Mouse (Mus musculus) midbrain, embryonic 15.5 days (tissue): ENCODE data around the gene Klhdc9. TPM values are rescaled to one million over a fixed set of nuclear protein-coding genes. Genes with fewer than 3 reads are reported as not detected.
"Not testable (repeated sequence)": the region's sequence is repeated elsewhere in the genome, so short reads cannot be mapped to it uniquely, and the experiment has no call there.

Source experiments
- ATAC-seq: fragments of 200-750 bp; cut with Nextera tagmentation; replicated peaks from 2 replicates; pipeline ENCODE4 v1.8.0; 2017; ENCODE audit warnings: moderate TSS enrichment
- H3K27ac ChIP-seq: fragments of 300-500 bp; sonication (generic); 2 replicates; pipeline ENCODE4 v1.5.1; 2015; ENCODE audit warnings: mild to moderate bottlenecking, inconsistent platforms
- H3K27me3 ChIP-seq: fragments of 300-500 bp; sonication (generic); replicated peaks from 2 replicates; pipeline ENCODE4 v1.6.1; 2015; ENCODE audit warnings: inconsistent platforms
- H3K36me3 ChIP-seq: fragments of 300-500 bp; sonication (generic); replicated peaks from 2 replicates; pipeline ENCODE4 v1.6.1; 2015; ENCODE audit warnings: inconsistent platforms
- H3K4me1 ChIP-seq: fragments of 300-500 bp; sonication (generic); 2 replicates; pipeline ENCODE4 v1.6.1; 2015; ENCODE audit warnings: inconsistent platforms
- H3K4me2 ChIP-seq: fragments of 300-500 bp; sonication (generic); 2 replicates; pipeline ENCODE4 v1.6.1; 2015; ENCODE audit warnings: inconsistent platforms, mild to moderate bottlenecking, moderate library complexity
- H3K4me3 ChIP-seq: fragments of 300-500 bp; sonication (generic); 2 replicates; pipeline ENCODE4 v1.5.1; 2015; ENCODE audit warnings: mild to moderate bottlenecking, inconsistent platforms
- H3K9ac ChIP-seq: fragments of 300-500 bp; sonication (generic); 2 replicates; pipeline ENCODE4 v1.6.1; 2015; ENCODE audit warnings: mild to moderate bottlenecking, inconsistent platforms
- H3K9me3 ChIP-seq: fragments of 300-500 bp; sonication (generic); 2 replicates; pipeline ENCODE4 v1.6.1; 2016; ENCODE audit warnings: inconsistent platforms
- WGBS: fragments of 180-500 bp; shearing (Covaris S2); methylation state at CpG from one replicate; pipeline ENCODE4 v1.1.7; 2015; ENCODE audit warnings: mixed read lengths; 5-methylcytosine and 5-hydroxymethylcytosine counted together
- polyA plus RNA-seq: library from polyadenylated mRNA; unstranded; fragments of >200 nt; fragmentation: Nextera tagmentation; extraction: Ambion mirVana; gene quantifications from 2 replicates; pipeline ENCODE4 v1.2.1, GENCODE M21; 2015

Klhdc9 gene
- polyA plus RNA-seq, 1 experiment from 2014 or later, result 4.5 TPM

DNA sequence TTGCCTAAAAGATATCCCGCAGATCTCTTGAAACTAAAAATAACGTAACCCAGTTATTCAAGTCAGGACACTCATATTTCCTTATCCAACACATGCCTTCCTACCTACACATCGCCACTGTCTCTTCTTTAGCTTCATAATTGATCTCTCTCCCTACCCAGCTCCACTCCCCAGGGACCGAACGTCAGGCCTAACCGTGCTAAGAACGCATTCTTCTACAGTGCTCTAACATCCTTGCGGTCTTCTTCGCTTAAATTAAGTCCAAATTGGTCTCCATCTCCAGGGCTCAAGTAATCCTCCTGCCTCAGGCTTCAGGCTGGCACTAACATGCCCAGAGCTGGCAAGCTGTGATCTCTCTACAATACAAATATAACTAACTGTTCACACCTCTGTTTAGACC is 32.4 kb downstream of the Klhdc9 start:
- H3K9ac ChIP-seq, result peak overlapping the region; percentile 95
- H3K27ac ChIP-seq, result peak overlapping the region; percentile 99
- H3K4me1 ChIP-seq, result peaks cover 53% of the 10 kb centered on the region
- ATAC-seq, result no peak; the same call in 1 of the 2 replicates
- peak overlapping the region; percentile 64 for H3K4me2 ChIP-seq
- no peaks in the 10 kb centered on the region for H3K9me3 ChIP-seq
- H3K36me3 ChIP-seq, result no peaks in the 10 kb centered on the region
- H3K27me3 ChIP-seq, result no peaks in the 10 kb centered on the region
- H3K4me3 ChIP-seq, result peak overlapping the region; percentile 93
- WGBS, result 37% methylated on average over 9 of the region's 9 CpGs

- not testable (repeated sequence) for H3K4me3 ChIP-seq, H3K27ac ChIP-seq, H3K4me2 ChIP-seq, ATAC-seq, H3K9ac ChIP-seq, H3K9me3 ChIP-seq, H3K36me3 ChIP-seq, H3K27me3 ChIP-seq
- H3K4me1 ChIP-seq, result peaks cover 42% of the 10 kb centered on the region
- 95% methylated on average over 4 of the region's 4 CpGs for WGBS
Observed at GRCm38 (mm10) chr1:171326588-171326987, 34.0 kb downstream of the Klhdc9 start.

GRCm38 (mm10) chr1:171325571-171325970 is 35.0 kb downstream of the Klhdc9 start:
- Histone ChIP-seq H3K36me3 (no peaks in the 10 kb centered on the region), H3K27me3 (no peaks in the 10 kb centered on the region)
- 85% methylated on average over 2 of the region's 2 CpGs for WGBS

DNA sequence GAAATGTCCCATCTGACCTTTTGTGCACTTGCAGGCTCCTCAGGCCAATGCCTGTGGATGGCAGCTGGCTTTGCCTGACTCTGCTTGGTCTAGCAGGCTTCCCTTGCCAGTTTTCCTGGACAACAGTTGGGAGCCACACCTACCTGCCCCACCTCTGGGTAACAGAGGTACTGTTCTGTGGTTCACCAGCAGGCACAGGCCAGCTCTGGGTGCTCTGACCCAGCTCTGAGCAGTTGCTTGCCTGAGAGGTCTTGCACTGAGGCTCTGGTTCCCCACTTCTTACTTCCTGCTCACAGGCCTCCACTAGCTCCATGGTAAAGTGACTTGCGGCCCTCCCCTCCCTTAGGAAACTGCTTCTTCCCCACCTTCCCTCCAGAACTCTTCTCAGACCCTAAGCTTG is 38.6 kb downstream of the Klhdc9 start:
- no peak overlapping the region for H3K4me2 ChIP-seq
- H3K9ac ChIP-seq, result no peak overlapping the region
- no peaks in the 10 kb centered on the region for H3K9me3 ChIP-seq
- H3K4me3 ChIP-seq, result no peak overlapping the region
- 88% methylated on average over 1 of the region's 1 CpGs for WGBS
- no peaks in the 10 kb centered on the region for H3K36me3 ChIP-seq
- ATAC-seq, result peak; percentile 45
- H3K27me3 ChIP-seq, result no peaks in the 10 kb centered on the region
- H3K4me1 ChIP-seq, result peaks cover 13% of the 10 kb centered on the region
- no peak overlapping the region for H3K27ac ChIP-seq

More at GRCm38 (mm10) chr1:171325571-171325970, 35.0 kb downstream of the Klhdc9 start:
- peaks cover 33% of the 10 kb centered on the region for H3K4me1 ChIP-seq
- no peak for ATAC-seq
- H3K27ac ChIP-seq, result no peak overlapping the region
- H3K9me3 ChIP-seq, result no peaks in the 10 kb centered on the region
- no peak overlapping the region for H3K4me2 ChIP-seq
- H3K9ac ChIP-seq, result no peak overlapping the region
- H3K4me3 ChIP-seq, result no peak overlapping the region

DNA sequence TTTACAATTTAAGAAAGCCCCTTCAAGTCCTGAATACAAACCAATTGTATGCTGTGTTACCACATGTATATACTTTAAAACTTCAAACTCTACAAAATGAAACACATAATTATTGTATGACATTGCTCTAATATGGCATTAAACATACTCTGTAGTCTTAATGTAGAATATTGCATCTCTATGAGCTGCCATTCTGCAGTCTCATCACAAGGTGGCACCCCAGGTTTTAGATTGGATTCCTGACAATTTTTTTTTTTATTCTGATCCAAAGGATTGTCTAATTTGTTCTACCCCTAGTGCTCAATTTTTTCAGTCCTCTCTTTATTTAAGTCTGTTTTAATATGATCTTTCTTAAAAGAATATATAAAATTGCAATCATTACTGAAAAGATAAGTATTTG is 39.2 kb downstream of the Klhdc9 start:
- H3K4me1 ChIP-seq, result peaks cover 9% of the 10 kb centered on the region
- ATAC-seq, result no peak
- H3K9me3 ChIP-seq, result no peaks in the 10 kb centered on the region
- H3K36me3 ChIP-seq, result no peaks in the 10 kb centered on the region
- no peak overlapping the region for H3K4me2 ChIP-seq
- no peaks in the 10 kb centered on the region for H3K27me3 ChIP-seq
- H3K4me3 ChIP-seq, result no peak overlapping the region
- no peak overlapping the region for H3K9ac ChIP-seq
- H3K27ac ChIP-seq, result no peak overlapping the region

DNA sequence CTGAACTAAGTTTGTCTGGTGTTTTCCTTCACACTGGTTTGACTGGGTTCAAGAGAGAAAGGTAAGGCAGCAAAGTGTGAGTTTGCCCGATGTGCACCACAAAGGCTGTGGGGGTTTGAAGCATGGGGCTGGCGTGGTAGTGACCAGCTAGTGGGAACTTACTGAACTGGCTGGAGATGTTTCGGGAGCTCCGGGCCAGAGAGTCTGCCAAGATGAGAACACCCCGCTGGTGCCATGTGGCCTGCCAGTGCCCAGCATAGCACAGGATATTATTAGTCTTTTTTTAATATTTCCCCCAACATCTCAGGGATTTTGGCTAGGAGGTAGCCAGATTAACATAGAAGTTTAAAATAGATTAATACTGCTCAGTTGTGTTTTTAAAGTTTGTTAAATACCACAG is 40.4 kb downstream of the Klhdc9 start:
- WGBS, result 18% methylated on average over 5 of the region's 5 CpGs
- no peak overlapping the region for H3K4me3 ChIP-seq
- ATAC-seq, result no peak

GRCm38 (mm10) chr1:171319748-171320147 is 40.9 kb downstream of the Klhdc9 start:
- 14% methylated on average over 7 of the region's 7 CpGs for WGBS
- no peak overlapping the region for H3K9ac ChIP-seq
- H3K9me3 ChIP-seq, result no peaks in the 10 kb centered on the region
- H3K4me3 ChIP-seq, result no peak overlapping the region
- no peak overlapping the region for H3K4me2 ChIP-seq
- no peaks in the 10 kb centered on the region for H3K4me1 ChIP-seq
- H3K27me3 ChIP-seq, result no peaks in the 10 kb centered on the region
- ATAC-seq, result no peak
- H3K36me3 ChIP-seq, result no peaks in the 10 kb centered on the region
- no peak overlapping the region for H3K27ac ChIP-seq

More for the DNA sequence above, 40.4 kb downstream of the Klhdc9 start:
- Histone ChIP-seq H3K4me2 (no peak overlapping the region), H3K9ac (no peak overlapping the region), H3K9me3 (no peaks in the 10 kb centered on the region), H3K27me3 (no peaks in the 10 kb centered on the region), H3K27ac (no peak overlapping the region), H3K36me3 (no peaks in the 10 kb centered on the region), H3K4me1 (no peaks in the 10 kb centered on the region)

DNA sequence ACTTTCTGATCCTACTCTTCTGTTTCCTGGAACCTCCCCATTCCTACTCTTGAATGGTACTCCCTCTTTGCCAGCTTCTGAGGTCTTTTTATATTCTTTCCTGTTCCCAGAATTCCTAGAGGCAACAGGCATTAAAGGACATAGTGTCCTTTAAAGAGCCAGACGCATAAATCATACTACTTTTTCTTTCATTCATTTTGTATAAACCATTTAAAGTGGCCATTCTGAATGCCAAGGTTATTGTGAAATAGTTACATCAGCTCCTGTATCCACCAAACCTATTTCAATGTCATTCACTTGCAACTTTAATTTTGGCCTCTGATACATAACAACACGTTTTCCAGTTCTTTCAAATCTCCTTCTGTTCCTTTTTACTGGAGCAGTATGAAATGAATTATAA is 51.3 kb downstream of the Klhdc9 start:
- ATAC-seq, result no peak
- WGBS, result 69% methylated on average over 2 of the region's 2 CpGs

More for the DNA sequence above, 51.3 kb downstream of the Klhdc9 start:
- no peaks in the 10 kb centered on the region for H3K27me3 ChIP-seq
- H3K4me1 ChIP-seq, result no peaks in the 10 kb centered on the region
- no peak overlapping the region for H3K4me2 ChIP-seq
- no peaks in the 10 kb centered on the region for H3K36me3 ChIP-seq
- no peak overlapping the region for H3K4me3 ChIP-seq
- H3K27ac ChIP-seq, result no peak overlapping the region
- H3K9ac ChIP-seq, result no peak overlapping the region
- no peaks in the 10 kb centered on the region for H3K9me3 ChIP-seq

Other genes with a start within 250 kb of the Klhdc9 start
- gene Cfap126, start 246.9 kb downstream of the Klhdc9 start, polyA plus RNA-seq, result 6.5 and 9.0 TPM in 2 replicates
- gene Sdhc, start 210.2 kb downstream of the Klhdc9 start, polyA plus RNA-seq, result 286 and 289 TPM in 2 replicates
- 0.24 and 0.37 TPM in 2 replicates for gene Mpz, start 210.1 kb downstream of the Klhdc9 start, polyA plus RNA-seq
- gene Pcp4l1, start 164.5 kb downstream of the Klhdc9 start, polyA plus RNA-seq, result 17.9 and 19.4 TPM in 2 replicates
- gene Nr1i3, start 146.8 kb downstream of the Klhdc9 start, polyA plus RNA-seq, result 0.23 and 0.34 TPM in 2 replicates
- 48.1 and 56.5 TPM in 2 replicates for gene Tomm40l, start 138.3 kb downstream of the Klhdc9 start, polyA plus RNA-seq
- 3.4 and 11.6 TPM in 2 replicates for gene Apoa2, start 135.7 kb downstream of the Klhdc9 start, polyA plus RNA-seq
- gene Fcer1g, start 126.4 kb downstream of the Klhdc9 start, polyA plus RNA-seq, result 27.3 and 33.2 TPM in 2 replicates
- 7.0 and 7.1 TPM in 2 replicates for gene Adamts4, start 110.4 kb downstream of the Klhdc9 start, polyA plus RNA-seq
- 229 and 238 TPM in 2 replicates for gene Ndufs2, start 109.4 kb downstream of the Klhdc9 start, polyA plus RNA-seq
- 112 and 116 TPM in 2 replicates for gene B4galt3, start 90.5 kb downstream of the Klhdc9 start, polyA plus RNA-seq
- 48.7 and 56.2 TPM in 2 replicates for gene Ppox, start 79.6 kb downstream of the Klhdc9 start, polyA plus RNA-seq
- 119 and 122 TPM in 2 replicates for gene Usp21, start 72.8 kb downstream of the Klhdc9 start, polyA plus RNA-seq
- gene Ufc1, start 65.8 kb downstream of the Klhdc9 start, polyA plus RNA-seq, result 99.7 and 102 TPM in 2 replicates
- gene Dedd, start 31.7 kb downstream of the Klhdc9 start, polyA plus RNA-seq, result 52.9 and 53.5 TPM in 2 replicates
- gene Nit1, start 15.2 kb downstream of the Klhdc9 start, polyA plus RNA-seq, result 52.2 and 54.2 TPM in 2 replicates
- gene Pfdn2, start 15.1 kb downstream of the Klhdc9 start, polyA plus RNA-seq, result 146 and 150 TPM in 2 replicates
- gene Nectin4, start 9.3 kb upstream of the Klhdc9 start, polyA plus RNA-seq, result 3.1 and 3.6 TPM in 2 replicates
- gene Arhgap30, start 28.2 kb upstream of the Klhdc9 start, polyA plus RNA-seq, result 0.66 and 0.87 TPM in 2 replicates
- 205 and 216 TPM in 2 replicates for gene Usf1, start 50.5 kb upstream of the Klhdc9 start, polyA plus RNA-seq
- 8.4 and 8.8 TPM in 2 replicates for gene Tstd1, start 58.1 kb upstream of the Klhdc9 start, polyA plus RNA-seq
- gene F11r, start 76.7 kb upstream of the Klhdc9 start, polyA plus RNA-seq, result 9.4 and 11.8 TPM in 2 replicates
- gene Alyref2, start 142.7 kb upstream of the Klhdc9 start, polyA plus RNA-seq, result 33.1 and 34.3 TPM in 2 replicates
- not detected in 2 replicates for gene Itln1, start 174.5 kb upstream of the Klhdc9 start, polyA plus RNA-seq
- gene Cd244a, start 198.4 kb upstream of the Klhdc9 start, polyA plus RNA-seq, result not detected in 2 replicates
- 0.06 and 0.14 TPM in 2 replicates for gene Ly9, start 246.6 kb upstream of the Klhdc9 start, polyA plus RNA-seq